Mouse (Mus musculus): ENCODE measurements around the gene Timm50. TPM values are rescaled to one million over a fixed set of nuclear protein-coding genes. Genes with fewer than 3 reads are reported as not detected.

Timm50 gene
- total and polyA plus RNA-seq, 3 experiments, result 86.3 to 145 (median 126) TPM

GRCm38 (mm10) chr7:28358431-28358830, 46.6 kb upstream of the Timm50 start:
- H3K4me1 ChIP-seq (ENCODE audit: control insufficient read depth in 1 of 2, insufficient read depth in 2 of 2), result peaks cover 0 to 15% of the 10 kb centered on the region in 2 experiments; a peak in 2 of 4 replicates
- no peaks in the 10 kb centered on the region for H3K9me3 ChIP-seq (replicated peaks; ENCODE audit: low read length)
- H3K27ac ChIP-seq (ENCODE audit: insufficient read depth, low read depth), result no peak overlapping the region
- no peak overlapping the region for H3K4me3 ChIP-seq (replicated peaks in 1 of 3; ENCODE audit: low read depth in 2 of 3, low read length in 2 of 3, poor library complexity in 1 of 3)
- no peaks in the 10 kb centered on the region for H3K79me2 ChIP-seq (replicated peaks; ENCODE audit: control insufficient read depth, extremely low read depth, insufficient read depth, poor library complexity, severe bottlenecking)
- no peak overlapping the region for H3K4me2 ChIP-seq (ENCODE audit: insufficient read depth, low read depth, poor library complexity, severe bottlenecking)
- DNase-seq (ENCODE audit: extremely low read depth), result no peak
- peaks cover 24 to 57% of the 10 kb centered on the region in 2 experiments for H3K36me3 ChIP-seq (replicated peaks in 1 of 2; ENCODE audit: control insufficient read depth in 1 of 2, insufficient read depth in 1 of 2, low read length in 1 of 2)
- TF ChIP-seq CHD1 (IDR thresholded peaks at IDR 0.05; ENCODE audit: low read depth, low read length) (no peak), ZC3H11A (IDR thresholded peaks at IDR 0.05; ENCODE audit: low read depth, low read length) (no peak), MAX (IDR thresholded peaks at IDR 0.05; ENCODE audit: low read length) (no peak), IRF4 (IDR thresholded peaks at IDR 0.05; ENCODE audit: low read depth, low read length) (no peak), RAD21 (IDR thresholded peaks at IDR 0.05; ENCODE audit: low read depth, low read length) (no peak), JUND (conservative IDR thresholded peaks at IDR 0.05; ENCODE audit: low read depth, low read length) (no peak), MEF2A (IDR thresholded peaks at IDR 0.05; ENCODE audit: borderline replicate concordance, low read depth, low read length) (no peak), CTCF (conservative IDR thresholded peaks at IDR 0.05 in 1 of 2, IDR thresholded peaks at IDR 0.05 in 1 of 2; ENCODE audit: low read depth in 2 of 2, low read length in 2 of 2) (no peak), E2F4 (IDR thresholded peaks at IDR 0.05; ENCODE audit: insufficient replicate concordance, low read depth, low read length) (no peak), ZNF384 (IDR thresholded peaks at IDR 0.05; ENCODE audit: low read depth, low read length) (no peak), KAT2A (IDR thresholded peaks at IDR 0.05; ENCODE audit: insufficient replicate concordance, low read length) (no peak), HCFC1 (IDR thresholded peaks at IDR 0.05; ENCODE audit: low read depth, low read length) (no peak), ZMIZ1 (IDR thresholded peaks at IDR 0.05; ENCODE audit: low read depth, low read length) (no peak), UBTF (IDR thresholded peaks at IDR 0.05; ENCODE audit: low read depth, low read length) (no peak), EP300 (IDR thresholded peaks at IDR 0.05; ENCODE audit: low read length) (no peak)
- H3K27me3 ChIP-seq (replicated peaks), result no peaks in the 10 kb centered on the region
- dilution Hi-C loops (cut with MboI; ENCODE audit: extremely low pct_ligation_motif_present, extremely low pct_unique_long_range_greater_than_20kb, low sequenced_read_pairs) (no loop called here), in situ Hi-C loops (cut with MboI; ENCODE audit: low pct_ligation_motif_present, low pct_unique_long_range_greater_than_20kb, low sequenced_read_pairs) (no loop called here)
- H3K9ac ChIP-seq (ENCODE audit: insufficient read depth, low read depth), result no peak overlapping the region

DNA sequence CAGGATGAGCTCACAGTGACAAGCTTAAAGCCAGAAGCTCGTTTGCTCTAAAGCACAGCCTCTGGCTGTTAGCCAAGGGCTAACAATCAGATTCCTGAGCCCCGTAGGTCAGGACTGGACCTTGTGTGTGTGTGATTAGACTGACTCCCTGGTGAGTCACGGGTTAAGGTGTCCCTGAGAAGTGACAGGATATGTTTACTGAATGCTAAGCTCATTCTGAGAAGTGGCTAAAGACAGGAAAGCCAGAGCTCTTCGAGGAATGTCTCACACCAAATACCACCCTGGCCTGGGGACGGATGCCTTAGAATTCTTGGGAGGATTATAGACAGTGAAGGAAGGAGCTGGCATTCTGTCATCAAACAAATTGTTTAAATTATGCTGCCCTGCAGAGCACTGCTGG, 46.1 kb upstream of the Timm50 start:
- Histone ChIP-seq H3K27ac (ENCODE audit: insufficient read depth, low read depth) (no peak overlapping the region), H3K4me3 (replicated peaks in 1 of 3; ENCODE audit: low read depth in 2 of 3, low read length in 2 of 3, poor library complexity in 1 of 3) (no peak overlapping the region), H3K9ac (ENCODE audit: insufficient read depth, low read depth) (no peak overlapping the region), H3K4me1 (ENCODE audit: control insufficient read depth in 1 of 2, insufficient read depth in 2 of 2) (peaks cover 0 to 18% of the 10 kb centered on the region in 2 experiments; a peak in 2 of 4 replicates), H3K79me2 (replicated peaks; ENCODE audit: control insufficient read depth, extremely low read depth, insufficient read depth, poor library complexity, severe bottlenecking) (no peaks in the 10 kb centered on the region), H3K9me3 (replicated peaks; ENCODE audit: low read length) (no peaks in the 10 kb centered on the region), H3K4me2 (ENCODE audit: insufficient read depth, low read depth, poor library complexity, severe bottlenecking) (no peak overlapping the region), H3K36me3 (replicated peaks in 1 of 2; ENCODE audit: control insufficient read depth in 1 of 2, insufficient read depth in 1 of 2, low read length in 1 of 2) (peaks cover 28 to 62% of the 10 kb centered on the region in 2 experiments), H3K27me3 (replicated peaks) (no peaks in the 10 kb centered on the region)
- dilution Hi-C loops (cut with MboI; ENCODE audit: extremely low pct_ligation_motif_present, extremely low pct_unique_long_range_greater_than_20kb, low sequenced_read_pairs), result no loop called here
- DNase-seq (ENCODE audit: extremely low read depth), result no peak
- in situ Hi-C loops (cut with MboI; ENCODE audit: low pct_ligation_motif_present, low pct_unique_long_range_greater_than_20kb, low sequenced_read_pairs), result no loop called here
- TF ChIP-seq PAX5 (IDR thresholded peaks at IDR 0.05; ENCODE audit: low read length) (no peak), GABPA (IDR thresholded peaks at IDR 0.05; ENCODE audit: insufficient replicate concordance, low read depth, low read length) (no peak), SIN3A (IDR thresholded peaks at IDR 0.05; ENCODE audit: low read length) (no peak), E2F4 (IDR thresholded peaks at IDR 0.05; ENCODE audit: insufficient replicate concordance, low read depth, low read length) (no peak), MAFK (IDR thresholded peaks at IDR 0.05; ENCODE audit: insufficient replicate concordance, low read length) (no peak), RCOR1 (conservative IDR thresholded peaks at IDR 0.05; ENCODE audit: low read depth, low read length) (no peak)

Data from CH12.LX (cell line).